Mouse (Mus musculus): Measurements from ENCODE around the gene Oxct2b. TPM values are rescaled to one million over a fixed set of nuclear protein-coding genes. Genes with fewer than 3 reads are reported as not detected.
A peak's percentile ranks its signal among the peaks of the same experiment; 100 is the strongest.
"Not testable (repeated sequence)": the region's sequence is repeated elsewhere in the genome, so short reads cannot be mapped to it uniquely, and the experiment has no call there.

Gene Oxct2b
- polyA plus RNA-seq (2012; rRNA removed) = 0.15 and 0.66 TPM in 2 replicates

DNA sequence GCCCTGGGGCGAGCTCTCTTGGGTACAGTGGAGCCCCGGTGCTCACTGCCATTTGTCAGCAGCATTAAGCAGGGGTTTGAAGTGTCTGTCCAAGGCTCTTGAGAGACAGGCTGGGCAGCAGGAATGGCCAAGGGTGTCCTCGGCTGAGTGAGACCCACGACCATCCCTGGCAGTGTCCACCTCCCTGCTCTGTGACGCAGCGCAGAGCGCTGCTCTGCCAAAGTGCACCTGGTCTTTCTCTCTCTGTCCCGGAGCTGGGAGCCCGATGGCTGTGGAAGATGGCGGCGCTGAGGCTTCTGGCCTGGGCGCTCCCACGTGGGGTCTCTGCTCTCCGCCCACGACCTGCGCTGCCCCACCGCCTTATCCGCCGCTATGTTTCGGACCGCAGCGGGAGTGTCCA, at the start of gene Oxct2b:
Gene Oxct2b (plus strand): TSS at position 256 of the 400 bp plus-strand sequence.
- 12% methylated on average over 22 of the region's 22 CpGs for WGBS
- no peak for DNase-seq (ENCODE audit: low read depth, low spot score)

DNA sequence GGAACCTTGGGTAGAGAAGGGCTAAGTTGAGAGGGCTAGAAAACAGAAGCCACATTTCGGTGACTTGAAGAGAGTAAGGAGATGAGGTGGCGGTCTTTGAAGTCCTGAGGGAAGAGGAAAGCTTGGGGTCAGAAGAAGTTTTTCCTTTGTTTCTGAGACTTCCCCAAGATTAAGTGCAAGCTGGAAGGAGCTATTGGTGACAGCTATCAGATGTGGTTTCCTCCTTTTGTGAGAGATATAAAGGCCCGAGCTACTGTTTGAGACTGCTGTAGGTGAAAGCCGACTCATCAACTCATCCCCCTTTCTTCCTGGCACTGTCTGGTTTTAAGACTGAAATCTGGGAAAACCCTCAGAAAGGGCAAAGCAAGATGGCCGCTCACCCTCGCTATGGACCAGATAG, 47.4 kb upstream of the Oxct2b start:
- DNase-seq (ENCODE audit: low read depth, low spot score) = no peak
- WGBS = 84% methylated on average over 6 of the region's 6 CpGs

DNA sequence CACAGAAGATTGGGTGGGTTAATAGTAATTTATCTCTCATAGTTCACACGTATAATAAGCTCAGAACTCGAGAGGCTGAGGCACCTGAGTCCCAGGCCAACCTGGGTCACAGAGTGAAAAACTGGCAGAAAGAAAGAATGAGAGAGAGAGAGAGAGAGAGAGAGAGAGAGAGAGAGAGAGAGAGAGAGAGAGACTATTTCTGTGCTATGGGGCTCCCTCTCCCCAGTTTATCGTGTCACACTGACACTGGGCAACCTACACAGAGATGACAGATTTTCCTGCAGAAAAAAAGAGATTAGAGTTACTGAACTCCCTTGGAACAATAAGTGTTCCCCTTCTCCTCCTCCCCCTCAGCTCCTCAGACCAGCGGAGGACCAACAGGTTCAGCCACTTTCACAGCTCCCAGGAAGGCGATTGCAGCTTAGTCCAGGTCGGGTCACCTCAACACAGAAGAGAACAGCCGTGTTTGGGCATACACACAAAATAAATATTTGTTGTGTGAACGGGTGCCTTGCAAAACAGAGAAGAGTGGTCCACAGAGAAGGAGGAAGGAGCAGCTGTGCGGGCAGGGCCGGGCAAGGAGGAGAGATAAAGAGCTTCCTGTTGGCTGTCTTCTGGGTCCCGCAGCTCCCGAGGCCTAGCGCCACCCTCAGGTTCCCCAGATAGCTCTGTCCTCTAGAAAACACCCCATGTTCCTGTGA, 44.6 kb upstream of the Oxct2b start:
- 7% methylated on average over 13 of the region's 13 CpGs for WGBS
- no peak for DNase-seq (ENCODE audit: low read depth, low spot score)

DNA sequence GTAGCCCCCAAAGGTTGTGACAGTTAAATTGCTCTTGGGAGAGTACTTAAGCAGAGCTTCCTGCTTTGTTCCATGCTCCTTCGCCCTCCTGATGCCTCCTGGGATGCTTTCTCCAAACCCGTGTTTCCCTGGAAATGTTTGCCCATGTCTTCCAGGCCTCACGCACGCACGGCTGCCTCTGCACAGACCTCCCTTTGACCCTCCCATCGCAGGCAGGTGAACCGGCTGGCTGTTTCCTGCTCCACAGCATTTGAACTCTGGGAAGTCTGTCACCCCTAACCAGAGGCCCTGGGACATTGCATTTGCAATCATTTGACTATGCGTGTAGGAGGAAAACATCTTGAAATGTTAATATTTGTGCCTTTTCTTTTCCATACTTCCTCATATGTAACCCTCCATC, 39.1 kb upstream of the Oxct2b start:
- WGBS = 27% methylated on average over 8 of the region's 8 CpGs
- DNase-seq (ENCODE audit: low read depth, low spot score) = no peak

DNA sequence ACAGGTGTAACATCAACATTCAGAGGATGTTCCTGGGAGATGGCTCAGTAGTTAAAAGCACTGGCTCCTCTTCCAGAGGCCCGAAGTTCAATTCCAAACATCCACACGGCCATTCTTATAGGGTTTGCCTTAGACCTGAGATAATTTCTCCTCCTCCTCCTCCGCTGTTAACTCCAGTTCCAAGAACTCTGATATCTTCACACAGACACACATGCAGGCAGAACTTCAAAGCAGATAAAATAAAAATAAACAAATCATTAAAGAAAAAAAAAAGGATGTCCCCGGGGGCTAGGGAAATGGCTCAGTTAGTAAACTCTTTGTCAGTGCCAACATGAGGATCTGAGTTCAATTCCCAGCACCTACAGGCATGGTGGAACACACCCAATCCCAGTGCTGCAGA, 37.8 kb upstream of the Oxct2b start:
- 58% methylated on average over 4 of the region's 4 CpGs for WGBS
- DNase-seq (ENCODE audit: low read depth, low spot score) = no peak

DNA sequence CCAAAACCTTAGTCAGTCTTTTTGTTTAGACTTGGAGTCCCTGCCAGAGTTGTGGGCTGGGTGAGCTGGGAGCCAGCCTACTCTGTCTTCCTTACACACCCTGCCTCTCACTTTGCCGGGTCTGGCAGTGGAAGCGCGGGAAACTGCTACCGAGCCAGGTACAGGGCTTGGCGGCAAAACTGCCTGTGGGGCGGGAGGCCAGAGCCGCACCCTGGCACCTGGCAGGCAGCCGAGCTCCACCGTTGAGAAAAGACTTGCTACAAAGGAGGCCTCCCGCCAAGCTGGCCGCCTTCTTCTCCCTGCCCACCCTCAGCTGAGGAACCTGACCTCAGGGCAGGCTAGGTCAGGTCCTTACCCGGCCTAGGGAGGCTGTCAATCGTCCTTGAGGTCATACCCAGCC, 35.3 kb upstream of the Oxct2b start:
- DNase-seq (ENCODE audit: low read depth, low spot score) = peak; percentile 80
- 12% methylated on average over 13 of the region's 13 CpGs for WGBS

DNA sequence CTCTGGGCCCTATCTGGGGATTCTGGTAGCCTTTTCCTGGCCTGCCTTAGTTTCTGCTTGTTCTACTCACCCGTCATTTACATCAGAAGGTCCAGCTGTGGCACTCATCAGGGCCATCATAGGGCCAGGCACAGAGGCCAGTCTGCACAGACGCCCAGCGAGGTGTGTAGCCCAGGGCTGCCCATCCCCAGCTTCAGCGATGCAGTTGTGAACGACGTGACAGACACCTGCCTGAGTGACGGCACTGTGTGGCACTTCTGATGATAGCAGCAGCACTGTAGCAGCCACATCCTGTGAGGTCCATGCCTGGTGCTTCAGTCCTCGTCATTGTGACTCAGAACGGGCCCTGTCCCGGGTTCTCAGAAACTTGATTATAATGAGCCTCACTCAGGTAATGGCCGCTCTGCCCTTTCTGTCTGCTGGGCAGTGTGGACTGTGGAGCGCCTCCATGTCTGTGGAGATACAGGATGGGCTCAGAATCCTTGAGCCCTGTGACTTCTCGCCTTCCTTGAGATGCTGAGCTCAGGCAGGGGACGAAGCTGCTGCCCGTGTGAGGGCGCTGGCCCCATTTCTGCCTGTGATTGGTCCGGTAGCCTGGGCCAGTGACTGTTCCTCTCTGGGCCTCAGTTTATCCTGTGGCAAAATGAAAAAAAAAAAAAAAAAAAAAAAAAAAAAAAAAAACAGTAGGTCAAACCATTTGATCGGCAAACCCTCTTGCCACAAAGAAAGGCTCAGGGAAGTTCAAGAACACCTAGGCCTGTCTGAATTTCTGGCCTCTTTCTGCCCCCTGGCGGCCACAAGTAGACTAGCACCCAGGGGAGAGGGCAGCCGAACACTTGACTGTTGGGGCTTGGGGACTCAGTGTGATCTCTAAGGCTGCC, 33.5 kb upstream of the Oxct2b start:
- 78% methylated on average over 20 of the region's 20 CpGs for WGBS
- no peak for DNase-seq (ENCODE audit: low read depth, low spot score)

DNA sequence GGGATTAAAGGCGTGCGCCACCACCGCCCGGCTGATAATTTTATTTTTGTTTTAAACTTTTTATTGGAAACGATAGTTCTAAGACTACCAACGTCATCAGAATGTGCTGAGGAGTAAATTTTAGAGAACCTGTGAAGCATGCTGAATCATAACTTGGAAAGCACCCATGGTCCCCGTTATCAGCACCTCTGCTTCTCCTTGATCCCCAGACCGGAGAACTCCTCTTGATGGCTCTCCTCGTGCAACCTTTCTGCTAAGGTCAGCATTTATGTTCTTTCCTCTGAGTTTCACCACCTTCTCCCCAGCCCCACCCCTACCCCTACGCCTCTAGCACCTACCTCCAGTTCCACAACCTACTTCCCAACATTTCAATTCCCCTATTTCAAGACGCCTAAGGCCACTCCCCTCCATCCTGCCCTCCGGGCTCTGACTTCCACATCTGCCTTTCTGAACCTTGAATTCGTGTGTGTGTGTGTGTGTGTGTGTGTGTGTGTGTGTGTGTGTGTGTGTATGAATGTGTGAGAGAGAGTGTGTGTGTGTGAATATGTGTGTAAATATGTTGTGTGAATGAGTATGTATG, 32.7 kb upstream of the Oxct2b start:
- 59% methylated on average over 13 of the region's 13 CpGs for WGBS
- DNase-seq (ENCODE audit: low read depth, low spot score) = no peak

DNA sequence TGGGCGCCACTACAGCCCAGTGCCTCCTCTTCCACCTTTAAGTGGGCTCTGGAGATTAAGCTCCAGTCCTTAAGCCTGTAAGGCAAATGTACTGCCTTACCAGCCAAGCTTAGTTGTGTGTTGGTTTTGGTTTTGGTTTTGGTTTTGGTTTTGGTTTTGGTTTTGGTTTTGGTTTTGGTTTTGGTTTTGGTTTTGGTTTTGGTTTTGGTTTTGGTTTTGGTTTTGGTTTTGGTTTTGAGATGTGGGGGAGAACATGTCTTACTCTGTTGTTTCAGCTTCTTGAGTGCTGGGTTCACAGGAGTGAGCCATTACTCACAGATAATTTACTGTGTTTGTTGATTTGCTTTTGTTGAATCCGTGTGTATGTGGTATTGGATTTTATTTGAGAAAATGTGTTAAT, 30.8 kb upstream of the Oxct2b start:
- WGBS = 89% methylated on average over 2 of the region's 2 CpGs
- DNase-seq (ENCODE audit: low read depth, low spot score) = no peak

DNA sequence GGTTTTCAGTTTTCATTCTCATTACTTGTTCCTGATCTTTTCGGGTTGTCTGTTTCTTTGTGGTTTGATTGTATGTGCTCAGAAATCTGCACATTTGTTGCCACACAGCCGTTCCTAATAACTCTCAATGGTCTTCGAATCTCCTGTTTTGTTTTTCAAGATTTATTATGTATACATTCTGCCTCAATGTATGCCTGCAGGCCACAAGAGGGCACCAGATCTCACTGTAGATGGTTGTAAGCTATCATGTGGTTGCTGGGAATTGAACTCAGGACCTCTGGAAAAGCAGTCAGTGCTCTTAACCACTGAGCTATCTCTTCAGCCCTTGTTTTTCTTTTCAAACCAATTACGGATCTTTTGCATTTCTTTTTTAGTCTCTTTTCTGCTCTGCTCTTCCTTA, 29.7 kb upstream of the Oxct2b start:
- WGBS = 87% methylated on average over 4 of the region's 4 CpGs
- no peak for DNase-seq (ENCODE audit: low read depth, low spot score)

DNA sequence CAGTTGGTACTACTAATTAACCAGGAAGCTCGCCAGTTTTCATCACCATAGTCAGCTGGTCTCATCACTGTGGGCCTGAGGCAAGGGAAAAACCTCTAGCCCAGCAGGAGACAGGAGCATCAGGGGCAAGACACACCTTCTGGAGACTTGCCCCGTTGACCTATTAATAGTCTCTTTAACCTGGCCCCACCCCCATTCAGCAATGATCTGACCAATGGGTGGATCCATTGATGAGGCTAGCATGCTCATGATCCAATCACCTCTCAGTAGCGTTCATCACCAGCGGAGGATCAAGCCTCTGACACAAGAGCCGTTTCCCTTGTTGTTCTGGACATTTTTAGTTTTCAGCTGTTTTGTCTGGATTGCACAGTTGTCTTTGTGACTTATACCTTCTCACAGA, 23.4 kb upstream of the Oxct2b start:
- WGBS = 79% methylated on average over 5 of the region's 5 CpGs
- DNase-seq (ENCODE audit: low read depth, low spot score) = no peak

DNA sequence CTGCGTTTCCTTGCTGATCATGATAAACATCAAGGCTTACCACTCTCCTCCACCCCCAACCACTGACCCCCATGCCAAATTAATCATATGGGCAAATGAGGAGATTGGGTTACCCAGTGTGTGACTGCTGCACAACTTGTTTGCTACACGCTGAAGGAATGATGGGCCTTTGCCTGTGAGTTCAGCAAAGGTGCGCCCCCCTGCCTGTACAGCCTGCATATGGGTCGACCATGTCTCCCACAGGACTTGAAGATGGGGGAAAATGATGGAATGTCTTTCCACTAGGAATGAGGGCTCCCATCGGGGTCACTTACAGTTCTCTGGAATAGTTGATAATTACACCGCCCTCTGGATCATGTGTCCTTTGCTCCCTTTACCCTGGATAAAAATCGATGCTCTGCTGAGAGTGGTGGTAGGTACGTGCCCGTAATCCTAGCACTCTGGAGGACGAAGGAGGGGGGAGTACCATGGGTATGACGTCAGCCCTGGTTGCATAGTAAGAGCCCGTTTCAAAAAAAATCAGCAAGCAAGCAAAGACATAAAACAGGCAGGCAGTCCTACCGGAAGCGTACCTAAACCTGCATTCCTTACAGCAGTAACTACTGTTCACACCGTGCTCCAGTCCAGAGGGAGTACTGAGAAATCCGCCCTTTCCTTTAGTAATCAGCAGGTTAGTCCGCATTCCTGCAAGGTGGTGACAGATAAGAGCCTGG, 22.8 kb upstream of the Oxct2b start:
- DNase-seq (ENCODE audit: low read depth, low spot score) = no peak
- 34% methylated on average over 17 of the region's 17 CpGs for WGBS

DNA sequence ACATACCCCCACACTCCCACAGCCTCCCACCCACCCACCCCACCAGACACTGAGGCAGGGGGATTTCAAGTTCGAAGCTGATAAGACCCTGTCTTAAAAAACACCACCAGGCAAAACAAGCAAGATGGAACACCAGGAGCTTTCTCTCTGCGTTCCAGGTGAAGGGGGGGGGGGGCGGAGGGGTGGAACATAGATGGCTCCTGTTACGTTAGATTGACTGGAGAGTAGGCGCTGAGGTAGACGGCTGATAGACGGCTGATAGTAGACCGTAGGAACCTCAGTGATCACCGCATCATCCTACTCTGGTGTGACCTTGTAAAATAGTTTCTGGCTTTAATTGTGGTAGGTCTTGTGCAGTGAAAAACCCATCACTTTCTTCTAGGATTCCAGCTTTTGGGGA, 22.2 kb upstream of the Oxct2b start:
- no peak for DNase-seq (ENCODE audit: low read depth, low spot score)
- 53% methylated on average over 9 of the region's 9 CpGs for WGBS

DNA sequence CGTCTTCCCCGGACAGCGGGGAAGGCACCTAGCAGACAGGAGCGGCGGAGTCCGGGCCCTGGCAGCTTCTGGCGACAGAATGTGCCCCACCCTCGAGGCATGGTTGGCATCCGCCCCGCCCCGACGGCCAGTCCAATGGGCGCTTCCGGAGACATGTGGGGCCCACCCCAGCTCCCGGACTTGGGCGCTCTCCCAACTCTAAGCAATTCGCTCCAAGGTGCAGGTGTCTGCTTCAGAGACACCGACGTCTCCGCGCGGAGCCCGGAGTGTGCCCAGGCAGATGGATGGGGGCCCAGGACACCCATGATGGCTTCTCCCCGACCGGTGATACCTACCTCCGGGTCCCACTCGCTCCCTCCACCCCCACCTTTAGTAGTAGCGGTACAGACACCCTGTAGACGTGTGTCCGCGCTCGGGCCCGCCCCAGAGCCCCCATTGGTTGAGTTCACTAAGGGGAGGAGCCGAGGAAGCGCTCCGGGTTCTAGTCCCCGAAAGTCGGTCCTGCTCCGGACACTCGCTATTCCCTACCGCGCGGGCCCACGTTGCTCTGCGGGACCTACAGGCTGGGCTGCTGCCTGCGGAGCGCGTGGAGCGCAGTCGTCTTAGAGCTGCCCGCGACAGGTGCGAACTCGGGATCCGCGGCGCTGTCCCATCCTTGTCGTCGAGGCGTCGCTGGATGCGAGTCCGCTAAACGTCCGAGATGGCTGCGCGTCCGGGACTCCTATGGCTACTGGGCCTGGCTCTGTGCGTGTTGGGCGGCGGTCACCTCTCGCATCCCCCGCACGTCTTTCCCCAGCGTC, 11.2 kb upstream of the Oxct2b start, which contains the start of gene Bmp8b:
Gene Bmp8b (plus strand): TSS at position 515 of the 800 bp plus-strand sequence.
- WGBS = 3% methylated on average over 75 of the region's 75 CpGs

DNA sequence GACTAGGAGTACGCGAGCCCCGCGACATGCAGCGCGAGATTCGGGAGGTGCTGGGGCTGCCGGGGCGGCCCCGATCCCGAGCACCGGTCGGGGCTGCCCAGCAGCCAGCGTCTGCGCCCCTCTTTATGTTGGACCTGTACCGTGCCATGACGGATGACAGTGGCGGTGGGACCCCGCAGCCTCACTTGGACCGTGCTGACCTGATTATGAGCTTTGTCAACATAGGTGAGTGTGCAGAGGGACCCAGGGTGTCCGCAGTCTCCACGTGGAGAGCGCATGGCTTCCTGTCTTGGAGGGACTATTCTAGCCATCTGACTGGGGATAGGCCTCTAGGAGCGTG, 10.6 kb upstream of the Oxct2b start:
- no peak for DNase-seq (ENCODE audit: low read depth, low spot score)
- whole genome bisulfite sequencing = 29% methylated on average over 24 of the region's 24 CpGs

More for the DNA sequence above, 11.2 kb upstream of the Oxct2b start, which contains the start of gene Bmp8b:
- DNase-seq (ENCODE audit: low read depth, low spot score) = peak; percentile 46

DNA sequence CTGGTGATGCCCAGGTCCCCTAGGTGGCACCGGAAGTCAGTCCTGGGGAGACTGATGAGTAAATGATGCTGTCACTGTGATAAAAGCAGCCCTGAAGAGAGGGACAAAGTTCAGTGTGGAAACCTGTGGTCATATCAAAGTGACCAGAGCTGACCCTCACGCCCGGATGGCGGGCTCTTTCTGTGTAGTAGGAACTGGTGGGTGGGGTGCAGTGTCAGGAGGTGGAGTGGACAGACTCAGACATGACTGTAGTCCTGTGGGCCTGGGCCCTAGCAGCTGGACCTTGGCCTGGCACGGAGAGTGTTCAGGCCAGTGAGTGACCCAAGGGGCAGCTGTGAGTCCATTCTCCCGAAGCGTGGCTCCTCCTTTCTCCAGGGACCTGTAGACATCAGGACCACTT, 10.1 kb upstream of the Oxct2b start:
- WGBS = 87% methylated on average over 7 of the region's 7 CpGs
- DNase-seq (ENCODE audit: low read depth, low spot score) = not testable (repeated sequence)

DNA sequence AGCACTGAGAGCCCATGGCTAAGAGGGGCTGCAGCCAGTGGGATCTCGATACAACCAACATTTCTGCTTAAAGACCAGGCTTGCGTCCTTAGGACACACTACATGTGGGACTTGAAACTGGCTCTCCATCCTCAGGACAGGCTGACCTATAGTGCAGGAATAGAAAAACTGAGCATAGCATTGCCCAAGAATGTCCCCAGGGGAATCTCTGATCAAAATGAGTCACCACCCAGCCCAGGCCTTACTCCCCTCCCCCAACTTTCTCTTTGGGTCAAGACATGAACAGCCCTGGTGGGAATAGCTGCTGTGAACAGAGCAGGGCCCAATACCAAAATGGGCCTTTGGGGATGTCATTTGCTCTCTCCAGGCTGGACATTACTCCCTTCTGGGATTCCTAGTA, 9.2 kb upstream of the Oxct2b start:
- 92% methylated on average over 2 of the region's 2 CpGs for WGBS
- no peak for DNase-seq (ENCODE audit: low read depth, low spot score)

DNA sequence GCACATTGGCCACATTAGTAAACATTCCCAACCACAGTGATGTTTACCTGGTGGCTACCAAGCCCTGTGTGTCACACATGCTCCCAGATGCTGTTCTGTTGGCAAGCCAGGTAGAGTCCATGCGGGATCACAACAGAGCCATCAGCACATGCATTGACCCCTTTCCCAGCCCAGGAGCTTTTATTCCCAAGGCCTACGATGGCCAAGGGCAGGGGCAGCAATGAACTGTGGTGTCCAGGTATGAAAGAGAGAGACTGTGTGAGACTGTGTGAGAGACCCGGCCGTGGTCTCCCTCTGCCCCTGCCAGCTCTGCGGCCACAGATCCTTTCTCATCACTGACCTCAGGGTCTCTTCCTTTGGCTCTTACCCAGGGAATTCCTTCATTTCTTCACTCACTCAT, 8.0 kb upstream of the Oxct2b start:
- DNase-seq (ENCODE audit: low read depth, low spot score) = no peak
- WGBS = 90% methylated on average over 5 of the region's 5 CpGs

DNA sequence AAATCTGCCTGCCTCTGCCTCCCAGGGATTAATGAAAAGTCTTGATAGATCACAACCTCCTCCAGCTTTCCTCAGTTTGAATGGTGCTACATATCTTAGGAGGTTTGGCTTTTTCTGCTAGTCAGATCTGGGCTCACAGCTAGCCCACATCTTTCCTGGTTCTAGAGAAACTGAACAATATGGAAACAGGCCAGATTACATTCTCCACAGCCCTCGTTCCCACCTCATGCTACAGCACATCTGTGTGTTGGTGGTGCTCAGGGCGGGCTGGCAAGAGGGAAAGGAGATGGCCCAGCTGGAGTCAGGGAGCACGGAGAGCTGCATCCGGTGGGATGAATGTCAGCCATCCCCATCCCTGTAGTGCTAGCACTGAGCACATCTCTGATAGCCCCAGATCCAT, 5.3 kb upstream of the Oxct2b start:
- DNase-seq (ENCODE audit: low read depth, low spot score) = no peak
- WGBS = 84% methylated on average over 4 of the region's 4 CpGs
